Mouse (Mus musculus) cerebellum, adult 2 months (tissue): ENCODE measurements around the gene Tnf.

Experiments
- CTCF ChIP-seq: fragments of 200-500 bp; IDR thresholded peaks from 2 replicates; pipeline ENCODE4 v1.5.1; 2011; ENCODE audit warnings: low read depth, mild to moderate bottlenecking, control low read depth, low read length, moderate library complexity, borderline replicate concordance; ENCODE audit not compliant: insufficient read depth
- POLR2A ChIP-seq: fragments of 200-500 bp; IDR thresholded peaks from 2 replicates; pipeline ENCODE4 v1.6.1; 2011; ENCODE audit warnings: low read length, control low read depth, borderline replicate concordance; ENCODE audit not compliant: insufficient read depth

- TF ChIP-seq CTCF: no peak
- TF ChIP-seq POLR2A: peak; percentile 7; the same call in 1 of the 2 replicates
Observed at GRCm38 (mm10) chr17:35242015-35242941, 40.5 kb upstream of the Tnf start.
